Mouse (Mus musculus): Measurements from ENCODE around the gene Gal3st4. TPM values are rescaled to one million over a fixed set of nuclear protein-coding genes. Genes with fewer than 3 reads are reported as not detected.

Gal3st4 gene
- total RNA-seq (2021): not detected in 2 replicates
- long read RNA-seq: 0 reads

DNA sequence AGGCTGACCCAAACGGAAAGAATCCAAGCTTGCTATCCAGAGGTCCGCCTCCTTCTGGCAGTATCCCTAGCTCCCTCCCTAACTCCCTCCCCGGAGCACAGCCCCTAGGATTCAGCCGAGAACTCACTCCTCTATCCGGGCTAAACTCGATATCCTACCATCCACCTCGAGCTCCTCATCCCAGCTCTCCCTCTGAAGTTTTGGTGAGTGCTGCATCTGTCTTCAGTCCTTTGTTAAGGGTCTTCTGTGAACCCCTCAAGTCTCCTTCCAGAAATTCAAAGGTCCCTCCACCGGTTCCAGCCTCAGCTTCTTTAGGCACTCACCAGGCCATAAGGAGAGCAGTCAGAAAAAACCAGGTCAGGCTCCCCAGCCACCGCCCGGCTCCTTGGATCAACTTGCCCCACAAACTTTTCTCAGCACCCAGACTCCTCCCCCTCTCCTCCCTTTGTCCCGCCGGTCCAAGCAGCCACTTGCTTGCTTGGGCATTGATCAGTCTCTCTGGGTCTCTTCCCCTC is at the start of gene Gal3st4:
Gene Gal3st4, minus strand, starts transcription at position 432 of the 515 bp plus-strand sequence.
- DNase-seq: no peak

GRCm38 (mm10) chr5:138312795-138313194 is 40.2 kb upstream of the Gal3st4 start:
- DNase-seq: no peak

GRCm38 (mm10) chr5:138299613-138300012 is 27.0 kb upstream of the Gal3st4 start:
- no peak for DNase-seq

GRCm38 (mm10) chr5:138294158-138294557 is 21.5 kb upstream of the Gal3st4 start:
- DNase-seq: no peak

- DNase-seq: no peak
Observed at GRCm38 (mm10) chr5:138291638-138292037, 19.0 kb upstream of the Gal3st4 start.

- DNase-seq: no peak
Observed at GRCm38 (mm10) chr5:138287861-138288260, 15.2 kb upstream of the Gal3st4 start.

- DNase-seq: no peak
Observed at GRCm38 (mm10) chr5:138283540-138283939, 10.9 kb upstream of the Gal3st4 start.

GRCm38 (mm10) chr5:138281798-138282197 is 9.2 kb upstream of the Gal3st4 start:
- no peak for DNase-seq

DNA sequence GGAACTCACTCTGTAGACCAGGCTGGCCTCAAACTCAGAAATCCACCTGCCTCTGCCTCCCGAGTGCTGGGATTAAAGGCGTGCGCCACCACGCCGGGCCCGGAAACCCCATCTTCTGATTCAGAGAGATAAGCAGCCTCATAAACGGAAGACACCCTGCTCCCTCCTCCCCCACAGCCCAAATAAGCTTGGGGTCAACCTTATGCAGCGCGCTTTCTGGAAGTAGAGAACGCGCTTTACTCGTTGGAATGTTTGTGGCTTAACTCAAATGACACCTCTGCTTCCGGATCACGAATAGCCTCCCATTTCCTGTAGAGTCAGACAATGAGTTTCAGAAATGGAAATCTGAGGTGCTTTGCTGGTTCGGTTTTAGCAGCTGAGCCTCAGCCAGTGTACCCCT is 8.2 kb upstream of the Gal3st4 start:
- no peak for DNase-seq

GRCm38 (mm10) chr5:138280425-138280768 is 7.8 kb upstream of the Gal3st4 start:
- DNase-seq: no peak

DNA sequence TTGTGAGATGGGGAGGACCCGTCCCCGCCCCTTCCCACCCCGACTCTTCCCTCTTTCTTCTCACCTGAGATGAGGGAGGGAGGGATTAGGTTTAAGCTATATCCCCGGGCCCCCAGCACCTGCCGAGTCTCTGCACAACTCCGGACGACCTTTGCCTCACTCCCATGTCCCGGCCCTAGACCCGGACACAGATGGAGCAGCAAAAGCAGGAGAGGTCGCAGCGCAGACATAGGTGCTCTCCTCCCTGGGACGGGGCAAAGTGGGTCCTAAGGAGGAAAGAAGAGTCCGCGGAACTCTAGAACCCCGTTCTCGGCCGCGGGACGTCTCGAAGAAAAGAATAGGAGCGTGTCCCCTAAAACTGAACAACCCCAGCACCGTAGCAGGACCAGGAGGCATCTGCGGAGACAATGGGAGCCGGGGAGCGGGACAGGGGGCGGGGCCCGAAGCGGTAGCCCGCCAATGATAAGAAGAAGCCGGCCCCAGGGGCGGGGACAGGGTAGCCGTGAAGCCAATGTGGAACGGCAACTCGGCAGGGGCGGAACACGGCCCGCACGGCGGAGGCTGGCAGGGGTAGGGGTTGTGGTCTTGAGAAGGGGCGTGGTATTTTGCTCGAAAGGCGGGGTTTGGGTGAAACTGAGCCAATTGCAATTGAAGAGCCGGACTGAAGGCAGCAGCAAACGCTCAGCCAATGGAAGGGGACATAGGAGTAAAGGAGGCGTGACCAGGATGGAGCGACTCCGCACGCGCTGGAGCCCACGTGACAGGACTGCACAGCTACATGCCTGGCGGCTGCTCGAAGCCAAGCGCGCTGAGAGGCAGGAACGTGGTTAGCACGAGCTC is 7.2 kb upstream of the Gal3st4 start, which contains the start of the genes Gm43720, Gpc2 and Stag3:
Gene Gm43720, minus strand, starts transcription at position 374 of the 840 bp plus-strand sequence.
Gene Gpc2, minus strand, starts transcription at position 421 of the 840 bp plus-strand sequence.
Gene Stag3, plus strand, starts transcription at position 656 of the 840 bp plus-strand sequence.
- peak; percentile 85 for DNase-seq

DNA sequence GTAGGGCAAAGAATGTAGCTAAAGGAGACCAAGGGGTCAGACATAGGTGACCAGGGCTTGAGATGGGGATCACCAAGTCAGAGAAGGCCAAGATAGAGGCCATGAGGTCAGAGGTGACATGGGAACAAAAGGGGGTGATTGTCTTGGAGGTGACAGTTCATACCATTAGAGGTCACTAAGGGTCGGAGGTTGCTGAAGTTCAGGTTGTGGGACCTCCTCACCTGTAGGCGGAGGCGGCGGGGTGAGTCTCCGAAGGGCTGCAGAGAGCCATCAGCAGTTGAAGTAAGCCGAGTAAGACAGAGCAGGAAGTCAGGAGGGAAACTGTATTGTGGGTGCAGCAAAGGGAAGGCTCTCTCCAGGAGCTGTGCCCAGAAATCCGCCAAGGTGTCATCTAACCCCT is 5.4 kb upstream of the Gal3st4 start:
- no peak for DNase-seq

GRCm38 (mm10) chr5:138275216-138276050 is 2.8 kb upstream of the Gal3st4 start:
- DNase-seq: no peak

GRCm38 (mm10) chr5:138274186-138274585 is 1.5 kb upstream of the Gal3st4 start:
- DNase-seq: no peak

- DNase-seq: no peak
Observed at GRCm38 (mm10) chr5:138271232-138271631, 1.4 kb downstream of the Gal3st4 start.

DNA sequence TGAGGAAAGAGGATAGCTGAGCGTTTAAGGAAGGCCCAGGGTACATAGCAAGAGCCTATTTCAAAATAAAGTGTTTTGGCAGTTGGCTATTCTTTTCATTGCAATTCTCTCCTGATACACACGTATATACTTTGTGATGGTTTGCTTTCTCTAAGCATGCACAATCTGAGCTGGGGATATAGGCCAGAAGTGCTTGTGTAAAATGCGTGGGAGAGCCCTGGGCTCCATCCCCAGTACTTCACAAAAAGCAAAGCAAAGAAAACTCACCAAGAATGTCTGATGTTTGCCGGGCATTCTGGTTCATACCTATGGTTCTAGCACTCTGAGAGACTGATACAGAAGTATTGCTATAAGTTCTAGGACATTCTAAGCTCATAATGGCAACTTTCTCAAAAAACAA is 3.7 kb downstream of the Gal3st4 start:
- DNase-seq: no peak

DNA sequence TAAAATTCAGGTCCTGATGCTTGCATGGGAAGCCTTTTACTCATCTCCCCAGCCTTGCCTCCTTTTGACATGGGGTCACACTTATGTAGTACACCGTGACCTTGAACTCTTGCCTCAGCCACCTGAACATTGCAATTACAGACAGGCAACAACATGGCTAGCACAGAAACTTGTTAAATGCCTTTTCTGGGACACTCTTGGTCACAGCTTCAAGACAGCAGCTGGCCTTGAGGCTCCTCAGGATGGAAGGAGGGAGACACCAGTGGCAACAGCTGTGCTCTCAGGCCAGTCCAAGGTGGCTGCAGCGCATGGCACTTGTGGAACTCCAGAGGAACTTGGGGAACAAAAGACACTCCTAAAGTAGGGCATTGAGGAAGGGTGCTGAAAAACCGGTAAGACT is 5.5 kb downstream of the Gal3st4 start:
- no peak for DNase-seq

GRCm38 (mm10) chr5:138265712-138266111 is 6.9 kb downstream of the Gal3st4 start:
- no peak for DNase-seq

GRCm38 (mm10) chr5:138264207-138264578 is 8.4 kb downstream of the Gal3st4 start:
- no peak for DNase-seq

DNA sequence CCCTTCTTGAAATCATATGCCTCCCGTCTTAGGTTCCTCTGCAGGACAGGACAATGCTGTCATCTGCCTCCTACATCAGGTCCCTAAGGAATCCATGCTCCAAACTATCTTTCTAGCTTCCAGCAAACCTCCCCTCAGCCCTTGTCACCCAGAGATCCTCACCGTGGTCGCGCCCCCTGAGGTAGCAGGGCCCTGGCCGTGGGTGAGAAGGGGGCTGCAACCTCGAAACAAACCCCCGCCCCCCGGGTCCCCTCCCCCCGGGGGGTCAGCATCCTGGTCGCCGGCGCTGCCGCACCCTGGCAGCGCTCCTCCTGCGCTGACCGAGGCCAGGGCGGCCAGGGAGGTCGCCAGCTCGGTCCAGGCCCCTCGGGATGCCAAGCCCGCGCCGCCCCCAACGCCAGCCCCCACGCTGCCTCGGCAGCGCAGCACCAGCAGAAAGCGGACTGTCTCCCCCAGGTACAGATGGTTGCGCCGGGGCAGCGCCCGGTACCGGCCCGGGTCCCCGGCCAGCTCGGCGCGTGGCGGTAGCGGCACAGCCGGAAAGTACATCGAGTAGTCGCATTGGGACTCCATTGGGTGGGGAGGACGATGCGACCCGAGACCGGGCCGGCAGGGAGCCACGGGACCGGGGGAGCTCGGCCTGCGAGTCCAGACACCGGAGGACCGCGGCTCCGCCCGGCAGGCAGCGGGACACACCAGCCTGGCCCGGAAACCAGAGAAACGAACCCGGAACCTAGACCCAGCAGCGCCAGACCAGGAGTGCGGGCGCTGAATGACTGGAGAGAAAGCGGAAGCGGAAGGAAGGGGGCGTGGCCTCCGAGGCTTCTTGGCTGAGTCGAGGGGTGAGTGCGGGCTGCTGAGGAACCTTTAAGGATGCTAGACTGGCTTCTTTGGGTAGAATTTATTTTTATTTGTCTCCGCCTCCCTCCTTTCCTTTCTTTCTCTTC is 9.1 kb downstream of the Gal3st4 start, which contains the start of gene BC037034:
Gene BC037034, minus strand, starts transcription at position 774 of the 947 bp plus-strand sequence.
- DNase-seq: peak; percentile 93

DNA sequence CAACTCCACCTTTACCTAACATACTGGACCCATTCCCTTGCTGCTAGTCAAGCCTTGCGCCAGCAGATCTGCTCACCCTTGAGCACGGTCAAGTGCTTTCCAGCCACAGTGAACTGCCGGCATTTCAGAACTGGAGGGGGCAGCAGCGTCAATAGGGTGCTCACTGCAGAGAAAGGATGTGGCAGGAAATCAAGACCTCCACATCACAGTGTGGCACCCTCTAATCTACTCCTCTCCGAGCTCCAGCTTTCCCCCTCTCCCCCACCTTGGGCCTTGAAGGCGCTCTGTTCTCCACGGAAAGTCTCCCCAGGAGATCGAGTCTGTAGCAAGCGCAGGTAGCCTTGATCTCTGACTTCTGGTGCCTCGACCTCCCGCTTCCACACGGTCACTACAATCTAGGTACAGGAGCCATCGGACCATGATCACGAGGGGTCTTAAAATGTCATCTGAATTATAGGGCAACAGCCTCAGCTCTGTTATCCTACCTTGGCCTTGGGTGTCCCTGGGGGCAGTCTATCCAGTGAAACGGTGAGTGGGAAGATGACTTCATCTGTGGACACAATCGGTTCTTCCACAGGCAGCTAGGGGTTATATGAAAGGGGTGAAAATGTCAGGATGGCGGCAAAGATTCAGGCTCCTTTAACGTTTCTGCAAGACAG is 9.9 kb downstream of the Gal3st4 start:
- no peak for DNase-seq

All from adrenal gland, postnatal 25 days (tissue).